Comparison of ENCODE assay signal across 10 mouse cellular contexts in the genomic region with DNA sequence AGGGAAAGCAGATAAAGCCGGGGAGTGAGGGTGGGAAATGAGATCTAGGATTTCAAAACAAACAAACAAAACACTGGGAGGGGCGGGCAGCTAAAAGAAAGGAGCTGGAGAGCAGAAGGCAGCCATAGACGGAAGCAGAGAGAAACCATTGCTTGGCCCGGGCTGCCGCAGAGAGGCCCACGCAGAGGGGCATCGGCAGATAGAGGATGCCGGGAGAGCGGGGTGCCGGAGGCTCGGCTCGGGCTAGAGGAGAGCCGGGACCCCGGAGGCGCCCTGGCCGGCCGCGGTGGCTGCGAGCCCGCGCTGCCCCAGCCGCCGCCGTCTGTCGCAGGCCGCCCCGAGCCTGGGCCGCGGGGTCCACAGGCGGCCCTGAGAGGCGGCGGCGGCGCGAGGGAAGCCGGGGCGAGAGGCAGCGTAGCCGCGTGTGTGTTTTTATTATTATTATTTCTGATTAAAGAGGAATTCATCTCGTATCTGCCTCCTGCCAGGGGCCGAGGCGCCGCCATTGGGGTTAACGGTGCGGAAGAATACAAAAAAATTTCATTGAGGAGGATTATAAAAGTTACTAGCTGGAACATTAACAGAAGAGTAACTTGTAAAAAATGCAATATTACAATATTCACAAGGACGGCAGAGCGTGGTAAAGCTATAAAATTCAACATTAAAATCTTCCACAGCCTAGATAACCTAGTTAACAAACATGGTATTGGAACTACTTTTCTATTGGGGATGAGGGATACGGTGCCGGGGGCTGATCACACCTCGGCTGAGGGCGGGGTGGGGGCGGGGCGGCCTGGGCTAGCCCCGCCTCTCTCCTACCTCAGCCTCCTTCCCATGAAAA. TPM values are rescaled to one million over a fixed set of nuclear protein-coding genes. Genes with fewer than 3 reads are reported as not detected.
DNase-seq lines count a peak whose midpoint lies in the region; ATAC-seq and TF ChIP-seq lines count a peak whose summit lies in the region.
"Had no signal": no experiment of that assay in that cellular context is flagged by ENCODE, and none has a peak within 500 bp of the region (broad histone marks: within the 10 kb centered on the region; RNA-seq: fewer than 3 reads in every experiment).

No protein-coding gene starts in this region.

- H3K27ac ChIP-seq in cerebellum, adult 2 months (ENCODE audit: insufficient read depth, low read length), result no peak overlapping the region
- H3K27ac ChIP-seq in heart, postnatal 0 days (ENCODE audit: low read depth), result peak overlapping the region; percentile 11; the same call in 1 of the 2 replicates
- peak overlapping the region; percentile 93 for H3K27ac ChIP-seq in limb, embryonic 10.5 days
- peak overlapping the region; percentile 36 for H3K27ac ChIP-seq in neural tube, embryonic 14.5 days (ENCODE audit: low read depth, low read length)

- H3K4me2 ChIP-seq in heart, postnatal 0 days (ENCODE audit: low read depth, low read length), result peak overlapping the region; percentile 97
- H3K4me2 ChIP-seq in neural tube, embryonic 14.5 days (ENCODE audit: low read depth, low read length), result peak overlapping the region; percentile 63

- peak overlapping the region; percentile 87 for H3K9ac ChIP-seq in heart, postnatal 0 days (replicated peaks; ENCODE audit: low read depth, low read length)
- H3K9ac ChIP-seq in neural tube, embryonic 14.5 days (replicated peaks; ENCODE audit: low read depth, low read length), result peak overlapping the region; percentile 63

- H3K36me3 ChIP-seq in heart, postnatal 0 days (replicated peaks; ENCODE audit: control insufficient read depth, insufficient read depth, low read length), result no peaks in the 10 kb centered on the region
- no peaks in the 10 kb centered on the region for H3K36me3 ChIP-seq in limb, embryonic 10.5 days
- no peaks in the 10 kb centered on the region for H3K36me3 ChIP-seq in neural tube, embryonic 14.5 days (ENCODE audit: control insufficient read depth, insufficient read depth, low read length)

- peak; percentile 81 for ATAC-seq in heart, postnatal 0 days (ENCODE audit: insufficient read depth, low read depth)
- peak; percentile 60 for ATAC-seq in neural tube, embryonic 14.5 days (ENCODE audit: low read depth)

- H3K9me3 ChIP-seq in heart, postnatal 0 days (replicated peaks; ENCODE audit: control insufficient read depth, low read length), result no peaks in the 10 kb centered on the region
- no peaks in the 10 kb centered on the region for H3K9me3 ChIP-seq in limb, embryonic 10.5 days (replicated peaks)
- H3K9me3 ChIP-seq in neural tube, embryonic 14.5 days (ENCODE audit: control insufficient read depth, low read length), result no peaks in the 10 kb centered on the region

- no peak for TF ChIP-seq POLR2A in cerebellum, adult 2 months (IDR thresholded peaks at IDR 0.05; ENCODE audit: borderline replicate concordance, insufficient read depth, low read length)

- 1% methylated on average over 55 of the region's 55 CpGs for WGBS in cerebellum, adult 2 months
- WGBS in heart, postnatal 0 days, result under 1% methylated on average over 54 of the region's 55 CpGs
- under 1% methylated on average over 55 of the region's 55 CpGs for WGBS in limb, embryonic 10.5 days
- 1% methylated on average over 42 of the region's 55 CpGs for WGBS in neural tube, embryonic 14.5 days

- DNase-seq in cerebellum, adult 2 months, result peak; percentile 21 to 46
- no peak for DNase-seq in cerebellum, adult 11-12 months
- DNase-seq in thymus, postnatal 4 days, result peak; percentile 26
- DNase-seq in thymus, adult 18-20 months, result no peak
- DNase-seq in heart, postnatal 0 days (ENCODE audit: low spot score), result peak; percentile 58
- DNase-seq in limb, embryonic 10.5 days (ENCODE audit: low spot score), result peak; percentile 77
- no peak for DNase-seq in right cerebral cortex, postnatal 14 days

- no peak for TF ChIP-seq CTCF in cerebellum, adult 2 months (IDR thresholded peaks at IDR 0.05; ENCODE audit: borderline replicate concordance, insufficient read depth, low read depth, low read length)
- no peak for TF ChIP-seq CTCF in heart, postnatal 0 days (IDR thresholded peaks at IDR 0.05; ENCODE audit: low read depth)

- no peaks in the 10 kb centered on the region for H3K4me1 ChIP-seq in cerebellum, adult 2 months (ENCODE audit: control insufficient read depth, insufficient read depth, low read length)
- 0 out of 2 replicates have a peak, but pooled peaks cover 5% of the 10 kb centered on the region for H3K4me1 ChIP-seq in heart, postnatal 0 days (ENCODE audit: control insufficient read depth, insufficient read depth)
- peaks cover 23% of the 10 kb centered on the region for H3K4me1 ChIP-seq in limb, embryonic 10.5 days
- H3K4me1 ChIP-seq in neural tube, embryonic 14.5 days (ENCODE audit: control insufficient read depth, insufficient read depth, low read length), result peaks cover 8% of the 10 kb centered on the region; the same call in 1 of the 2 replicates

- H3K4me3 ChIP-seq in cerebellum, adult 2 months (replicated peaks; ENCODE audit: insufficient read depth, low read depth, low read length), result peak overlapping the region; percentile 47
- peak overlapping the region; percentile 66 for H3K4me3 ChIP-seq in heart, postnatal 0 days (ENCODE audit: low read depth, low read length)
- H3K4me3 ChIP-seq in limb, embryonic 10.5 days, result peak overlapping the region; percentile 62
- H3K4me3 ChIP-seq in neural tube, embryonic 14.5 days (ENCODE audit: low read depth, low read length), result peak overlapping the region; percentile 44

- TF ChIP-seq EP300 in heart, postnatal 0 days (IDR thresholded peaks at IDR 0.05; ENCODE audit: low read depth), result no peak

- H3K27me3 ChIP-seq in cerebellum, adult 2 months (ENCODE audit: control insufficient read depth, insufficient read depth, low read length), result peaks cover 7% of the 10 kb centered on the region; the same call in 1 of the 2 replicates
- H3K27me3 ChIP-seq in heart, postnatal 0 days (ENCODE audit: control insufficient read depth, insufficient read depth, low read length), result peaks cover 77% of the 10 kb centered on the region
- peaks cover 85% of the 10 kb centered on the region for H3K27me3 ChIP-seq in limb, embryonic 10.5 days (ENCODE audit: low read depth, poor library complexity, severe bottlenecking)
- peaks cover 19% of the 10 kb centered on the region for H3K27me3 ChIP-seq in neural tube, embryonic 14.5 days (ENCODE audit: control insufficient read depth, insufficient read depth, low read length)

RNA-seq across cellular contexts. Expression of a gene that starts 29.7 kb away (rescaled TPM):
- polyA plus RNA-seq in cerebellum, adult 2 months (2012; rRNA removed), result 8.4 and 9.0 TPM in 2 replicates
- not detected in 2 replicates for total RNA-seq in heart, postnatal 0 days (2014; rRNA removed; ENCODE audit: low replicate concordance)
- not detected in 2 replicates for polyA plus RNA-seq in heart, postnatal 0 days (2015; fragmentation: Nextera tagmentation; extraction: Ambion mirVana)
- 0.05 and 0.20 TPM in 2 replicates for polyA plus RNA-seq in limb, embryonic 10.5 days (2016; fragmentation: Nextera tagmentation; extraction: Ambion mirVana)
- 23.8 and 27.0 TPM in 2 replicates for polyA plus RNA-seq in neural tube, embryonic 14.5 days (2014; fragmentation: Nextera tagmentation; extraction: Ambion mirVana)
- polyA plus RNA-seq: C2C12; large intestine, adult 2 months had no signal

Comparison
In these comparisons a context has a peak if more than half of its experiments do, and no peak if none do; other contexts are left out.
1. DNase-seq: peak in cerebellum, adult 2 months (2 of 2), thymus, postnatal 4 days (single experiment), heart, postnatal 0 days (single experiment) and limb, embryonic 10.5 days (single experiment); none in cerebellum, adult 11-12 months (single experiment), thymus, adult 18-20 months (0 of 2) and right cerebral cortex, postnatal 14 days (single experiment).
2. Peak in every context shown above with its lines, with median percentiles within 50 percentile points of each other: H3K4me3 ChIP-seq.